Mouse (Mus musculus) Patski (cell line): ENCODE data around the gene Ptpn11. TPM values are rescaled to one million over a fixed set of nuclear protein-coding genes. Genes with fewer than 3 reads are reported as not detected.

Source experiments
- ATAC-seq: fragments of 100-300 bp; one replicate; pipeline ENCODE4 v1.8.0; 2021
- CTCF ChIA-PET: fragments of 350-600 bp; sonication (Branson Sonifier 250); formaldehyde crosslinking; loops from one replicate; lab custom pipeline; 2022; ENCODE audit warnings: inconsistent platforms; lab: Charles Lee
- POLR2A ChIA-PET: fragments of 350-600 bp; sonication (Branson Sonifier 250); formaldehyde crosslinking; loops from one replicate; lab custom pipeline; 2022; ENCODE audit warnings: antibody characterized with exemption, inconsistent platforms; lab: Charles Lee
- DNase-seq: peaks from one replicate; pipeline ENCODE4 v3.0.0-alpha.2; 2011; ENCODE audit warnings: low read depth, low spot score
- H3K27me3 ChIP-seq: fragments of 371-371 bp; one replicate; pipeline ENCODE4 v1.5.1; 2021
- CTCF ChIP-seq: fragments of 100-300 bp; IDR thresholded peaks from one replicate; pipeline ENCODE4 v1.5.1; 2021
- in situ Hi-C: fragments of 300-500 bp; cut with MboI; formaldehyde crosslinking; loops from 3 replicates; pipeline ENCODE4 v1.11.1; 2018; ENCODE audit warnings: low pct_unique_long_range_greater_than_20kb, mixed read lengths
- polyA plus RNA-seq: library from polyadenylated mRNA; unstranded; gene quantifications from one replicate; pipeline ENCODE4 v1.2.3, GENCODE M21; 2021

The Ptpn11 gene
- polyA plus RNA-seq, 1 experiment from 2014 or later = 131 TPM

DNA sequence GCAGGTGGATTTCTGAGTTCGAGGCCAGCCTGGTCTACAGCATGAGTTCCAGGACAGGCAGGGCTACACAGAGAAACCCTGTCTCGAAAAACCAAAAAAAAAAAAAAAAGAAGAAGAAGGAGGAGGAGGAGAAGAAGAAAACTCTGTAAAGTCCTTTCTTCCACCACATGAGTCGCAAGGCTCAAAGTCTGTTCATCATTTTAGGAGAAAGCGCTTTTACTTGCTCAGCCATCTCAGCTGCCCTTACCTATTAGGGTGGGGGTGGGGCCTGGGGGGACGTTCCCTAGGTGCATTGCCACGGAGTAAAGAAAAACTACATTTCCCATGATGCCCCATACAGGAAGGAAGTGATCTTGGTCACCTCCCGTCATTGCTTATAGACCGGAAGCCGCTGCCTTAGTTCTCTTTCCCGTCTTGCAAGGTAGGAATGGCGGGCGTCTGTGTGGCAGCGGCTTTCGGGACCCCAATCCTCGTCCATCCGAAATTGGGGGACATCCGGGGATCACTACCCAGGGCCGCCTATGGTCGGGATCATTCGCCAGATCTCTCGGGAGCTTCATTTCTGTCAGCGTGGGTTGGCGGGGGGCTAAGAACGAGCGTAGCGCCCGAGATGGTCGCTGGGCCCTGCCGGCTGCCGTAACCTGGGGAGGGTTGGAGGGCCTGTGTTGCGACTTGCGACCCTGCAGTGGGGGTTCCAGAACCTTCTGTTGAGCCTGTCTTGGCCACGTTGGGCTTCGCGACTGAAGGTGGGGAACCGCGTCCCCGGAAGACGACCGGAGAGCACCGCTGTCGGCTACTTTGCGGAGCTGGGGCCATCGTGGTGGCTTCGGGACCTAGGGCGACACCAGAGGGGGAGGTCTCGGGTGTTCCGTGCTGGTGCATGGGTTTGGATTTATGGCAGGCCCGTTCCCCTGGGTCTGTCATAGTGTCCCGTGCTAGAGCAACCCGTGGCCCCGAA is 13.2 kb upstream of the Ptpn11 start, which contains the start of gene Rpl6:
Rpl6 (plus strand) TSS at position 350 of the 958 bp plus-strand sequence.
- in situ Hi-C loops = no loop called here
- ChIA-PET CTCF (interaction anchor here (0.9 kb wide), 1 partner anchor 20 kb away, joined by 3 read pairs; no protein-coding TSS in a partner anchor), POLR2A (interaction anchor here (0.6 to 1.1 kb wide), 3 partner anchors 10 to 60 kb away, joined by 3 read pairs; no protein-coding TSS in a partner anchor)
- ATAC-seq (peak; percentile 85), DNase-seq (no peak)
- no peak for TF ChIP-seq CTCF
- H3K27me3 ChIP-seq = peaks cover 8% of the 10 kb centered on the region

DNA sequence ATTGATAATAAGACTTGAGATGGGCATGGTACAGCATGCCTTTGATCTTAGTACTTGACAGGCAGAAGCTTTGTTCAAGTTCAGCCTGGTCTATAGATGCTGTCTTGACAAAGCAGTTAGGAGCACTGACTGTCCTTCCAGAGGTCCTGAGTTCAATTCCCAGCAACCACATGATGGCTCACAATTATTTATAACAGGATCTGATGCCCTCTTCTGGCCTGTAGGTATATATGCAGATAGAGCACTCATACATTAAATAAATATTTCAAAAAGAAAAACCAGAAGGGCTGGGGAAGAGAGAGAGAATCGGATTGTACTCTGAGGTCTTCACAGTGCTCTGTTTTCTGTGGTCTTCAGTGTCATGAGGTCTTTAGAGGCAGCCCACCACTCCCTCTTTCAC is 11.3 kb upstream of the Ptpn11 start:
- no peak for ATAC-seq
- no peak for DNase-seq
- in situ Hi-C loops = no loop called here
- ChIA-PET CTCF (no interaction called here), POLR2A (interaction anchor here (0.6 kb wide), 1 partner anchor 29 kb away, joined by 3 read pairs; no protein-coding TSS in a partner anchor)
- no peak for TF ChIP-seq CTCF
- H3K27me3 ChIP-seq = peaks cover 9% of the 10 kb centered on the region

DNA sequence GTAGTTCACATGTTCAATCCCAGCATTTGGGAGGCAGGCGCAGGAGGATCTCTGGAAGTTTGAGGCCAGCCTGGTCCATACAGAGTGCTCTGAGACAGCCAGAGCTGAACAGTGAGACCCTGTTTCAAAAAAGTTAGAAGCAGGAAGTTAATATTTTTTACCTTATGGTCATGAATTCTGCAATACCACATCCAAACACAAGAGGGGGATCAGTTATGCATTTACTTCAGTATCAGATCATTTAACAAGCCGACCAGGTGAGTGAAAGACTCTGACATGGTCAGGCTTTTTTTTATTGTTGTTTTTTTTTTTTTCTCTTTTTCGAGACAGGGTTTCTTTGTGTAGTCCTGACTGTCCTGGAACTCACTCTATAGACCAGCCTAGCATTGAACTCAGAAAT is 10.5 kb upstream of the Ptpn11 start:
- DNase-seq (no peak), ATAC-seq (no peak)
- in situ Hi-C loops = no loop called here
- peaks cover 9% of the 10 kb centered on the region for H3K27me3 ChIP-seq
- ChIA-PET POLR2A (interaction anchor here (0.6 kb wide), 1 partner anchor 28 kb away, joined by 3 read pairs; no protein-coding TSS in a partner anchor), CTCF (no interaction called here)
- TF ChIP-seq CTCF = peak; percentile 63

DNA sequence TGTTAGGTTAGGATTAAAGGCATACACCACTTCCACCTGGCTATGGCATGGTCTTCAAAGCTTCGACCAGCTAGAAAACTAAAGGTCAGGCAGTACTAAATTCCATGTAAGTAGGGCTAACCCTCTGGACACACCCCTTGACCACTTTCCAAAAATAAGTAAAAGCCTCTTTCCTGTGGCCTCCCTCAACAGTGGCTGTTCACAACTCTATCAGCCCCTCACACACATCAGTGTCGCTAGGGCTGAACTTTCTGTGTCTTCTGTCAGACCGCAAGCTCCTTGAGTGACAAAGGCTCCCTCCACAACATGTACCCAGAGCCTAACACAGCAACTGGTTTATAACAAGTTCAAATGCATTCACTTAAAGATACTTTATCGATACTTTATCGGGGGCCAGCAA is 7.2 kb upstream of the Ptpn11 start:
- no peak for TF ChIP-seq CTCF
- ChIA-PET POLR2A (no interaction called here), CTCF (interaction anchor here (0.9 kb wide), 1 partner anchor 68 kb away, joined by 3 read pairs; no protein-coding TSS in a partner anchor)
- in situ Hi-C loops = loop anchor here (25.0 kb wide), 1 partner anchor 686 kb away; the partner anchor contains the start of genes Plbd2 and Slc8b1
- H3K27me3 ChIP-seq = peaks cover 9% of the 10 kb centered on the region
- ATAC-seq (no peak), DNase-seq (no peak)

DNA sequence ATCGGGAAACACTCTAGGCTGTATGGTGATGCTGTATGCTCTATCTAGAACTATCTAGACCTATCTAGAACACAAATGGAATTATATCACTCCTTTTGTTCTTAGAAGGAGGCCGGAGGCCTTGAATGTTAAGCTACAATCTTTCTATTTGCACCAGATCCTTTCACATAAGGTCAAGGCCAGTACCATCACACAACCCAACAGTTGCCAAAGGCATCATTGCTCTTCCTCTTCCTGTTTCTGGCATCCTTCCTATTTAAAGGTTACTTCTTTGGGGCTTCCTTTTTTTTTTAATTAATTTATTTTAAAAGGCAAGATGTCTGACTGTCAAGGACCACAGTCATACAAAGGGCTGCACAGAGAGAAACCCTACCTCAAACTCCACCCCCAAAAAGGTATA is 6.1 kb upstream of the Ptpn11 start:
- in situ Hi-C loops = loop anchor here (25.0 kb wide), 1 partner anchor 685 kb away; the partner anchor contains the start of genes Plbd2 and Slc8b1
- POLR2A ChIA-PET = no interaction called here
- DNase-seq = no peak
- CTCF ChIA-PET = interaction anchor here (0.7 kb wide), 1 partner anchor 8 kb away, joined by 3 read pairs; no protein-coding TSS in a partner anchor
- no peak for TF ChIP-seq CTCF
- peaks cover 9% of the 10 kb centered on the region for H3K27me3 ChIP-seq
- no peak for ATAC-seq

DNA sequence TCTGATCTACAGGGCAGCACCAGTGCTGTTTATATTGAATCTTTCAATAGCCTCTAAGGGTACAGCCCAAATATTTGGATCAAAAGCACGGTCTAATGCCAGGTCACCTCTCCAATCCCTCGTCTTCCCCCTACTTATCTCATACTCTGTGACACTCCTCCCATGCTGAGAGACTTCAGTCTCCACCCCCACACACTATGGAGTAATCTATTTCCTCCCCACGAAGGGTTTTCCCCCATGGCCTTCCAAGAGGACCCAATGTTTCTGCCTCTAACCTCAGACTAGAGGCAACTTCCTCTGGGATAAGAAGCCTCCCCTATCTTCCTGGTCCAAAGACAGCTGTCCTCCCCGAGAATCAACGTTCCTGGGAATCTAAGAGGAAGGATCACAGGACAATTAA is 5.6 kb upstream of the Ptpn11 start:
- CTCF ChIA-PET = no interaction called here
- peaks cover 9% of the 10 kb centered on the region for H3K27me3 ChIP-seq
- in situ Hi-C loops = loop anchor here (25.0 kb wide), 1 partner anchor 684 kb away; the partner anchor contains the start of genes Plbd2 and Slc8b1
- ATAC-seq (no peak), DNase-seq (no peak)
- no peak for TF ChIP-seq CTCF
- POLR2A ChIA-PET = no interaction called here

DNA sequence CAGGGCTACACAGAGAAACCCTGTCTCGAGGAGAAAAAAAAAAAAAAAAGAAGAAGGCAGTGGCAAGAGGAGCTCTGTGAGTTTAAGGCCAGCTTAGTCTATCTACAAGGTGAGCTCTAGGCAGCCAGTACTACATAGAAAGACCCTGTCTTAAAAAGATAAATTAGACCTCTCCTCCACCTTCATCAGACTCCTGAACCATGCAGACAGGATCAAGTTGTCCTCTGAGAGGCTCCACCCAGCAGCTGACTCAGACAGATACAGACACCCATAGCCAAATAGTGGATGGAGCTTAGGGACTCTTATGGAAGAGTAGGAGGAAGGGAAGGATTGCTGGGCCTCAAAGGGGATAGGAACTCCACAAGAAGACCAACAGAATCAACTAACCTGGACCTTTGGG is 3.0 kb upstream of the Ptpn11 start:
- ATAC-seq (no peak), DNase-seq (no peak)
- ChIA-PET CTCF (no interaction called here), POLR2A (interaction anchor here (1.0 kb wide), 1 partner anchor 10 kb away, joined by 3 read pairs; the partner anchor contains the start of gene Rpl6)
- in situ Hi-C loops = loop anchor here (25.0 kb wide), 1 partner anchor 682 kb away; the partner anchor contains the start of genes Plbd2 and Slc8b1
- H3K27me3 ChIP-seq = no peaks in the 10 kb centered on the region
- no peak for TF ChIP-seq CTCF

DNA sequence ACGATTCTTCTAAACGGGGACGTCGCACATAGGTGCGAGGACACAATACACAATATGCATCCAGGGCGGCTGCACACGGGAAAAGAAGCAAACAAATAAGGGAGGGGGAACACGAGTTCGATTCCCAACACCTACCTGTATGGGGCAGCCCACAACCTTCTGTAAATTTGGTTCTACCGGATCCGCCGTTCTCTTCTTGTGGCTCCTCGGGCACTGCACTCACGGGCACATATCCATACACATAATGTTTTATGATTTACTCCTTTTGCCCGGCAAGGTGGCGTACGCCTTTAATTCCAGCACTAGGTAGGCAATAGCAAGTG is 348 bp upstream of the Ptpn11 start:
- DNase-seq (no peak), ATAC-seq (peak; percentile 2)
- ChIA-PET POLR2A (no interaction called here), CTCF (interaction anchor here (1.0 kb wide), 1 partner anchor 44 kb away, joined by 3 read pairs; no protein-coding TSS in a partner anchor)
- in situ Hi-C loops = loop anchor here (25.0 kb wide), 1 partner anchor 679 kb away; the partner anchor contains the start of genes Plbd2 and Slc8b1
- TF ChIP-seq CTCF = no peak
- H3K27me3 ChIP-seq = no peaks in the 10 kb centered on the region

DNA sequence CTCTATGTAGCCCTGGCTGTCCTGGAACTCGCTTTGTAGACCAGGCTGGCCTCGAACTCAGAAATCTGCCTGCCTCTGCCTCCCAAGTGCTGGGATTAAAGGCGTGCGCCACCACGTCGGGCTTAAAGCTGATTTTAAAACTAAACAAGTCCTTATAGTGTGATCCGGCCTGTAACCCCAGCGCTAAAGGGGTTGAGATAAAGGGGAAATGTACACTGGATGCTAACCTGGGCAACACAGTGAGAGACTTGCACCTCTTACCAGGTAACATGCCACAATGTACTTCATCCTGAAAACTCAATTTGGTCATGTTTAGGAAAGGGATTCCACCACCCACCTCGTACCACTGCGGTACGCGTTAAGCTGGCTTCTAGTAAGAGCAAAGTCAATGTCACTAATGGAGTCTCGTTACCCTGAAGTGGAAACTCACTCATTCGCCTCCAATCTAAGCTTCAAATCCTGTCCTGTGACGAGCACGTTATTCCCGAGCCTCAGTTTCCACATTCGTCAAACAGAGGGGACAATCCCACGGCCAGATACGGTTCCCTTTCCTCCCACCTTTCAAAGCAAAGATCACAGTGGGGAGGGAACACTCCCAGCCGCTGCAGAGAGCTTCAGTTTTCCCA is 874 bp downstream of the Ptpn11 start:
- no peak for DNase-seq
- H3K27me3 ChIP-seq = no peaks in the 10 kb centered on the region
- ATAC-seq = no peak
- ChIA-PET CTCF (interaction anchor here (1.9 kb wide), 1 partner anchor 11 kb away, joined by 6 read pairs; no protein-coding TSS in a partner anchor), POLR2A (interaction anchor here (0.7 to 1.9 kb wide), 6 partner anchors 10 to 1140 kb away, joined by 3 to 5 read pairs (median 3); no protein-coding TSS in a partner anchor)
- TF ChIP-seq CTCF = no peak
- in situ Hi-C loops = loop anchor here (25.0 kb wide), 1 partner anchor 678 kb away; the partner anchor contains the start of genes Plbd2 and Slc8b1

DNA sequence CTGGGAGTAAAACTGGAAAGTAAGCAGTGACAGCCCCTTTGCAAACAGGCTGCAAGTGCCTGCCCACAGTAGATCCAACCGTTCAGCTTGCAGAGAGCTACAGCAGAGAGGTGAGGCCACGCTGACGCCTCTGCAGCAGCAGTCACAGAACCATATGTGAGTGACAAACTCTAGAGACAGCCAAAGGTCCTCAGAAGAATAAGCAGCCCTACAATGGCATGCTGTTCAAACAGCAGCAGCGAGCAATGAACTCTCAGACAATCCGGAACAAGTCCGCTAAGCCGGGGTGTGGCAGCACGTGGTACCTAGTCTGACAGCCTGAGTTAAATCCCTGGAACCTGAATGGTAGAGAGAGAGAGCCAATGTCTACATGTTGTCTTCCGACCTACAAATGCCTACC is 2.0 kb downstream of the Ptpn11 start:
- no peaks in the 10 kb centered on the region for H3K27me3 ChIP-seq
- in situ Hi-C loops = loop anchor here (25.0 kb wide), 1 partner anchor 677 kb away; the partner anchor contains the start of genes Plbd2 and Slc8b1
- ChIA-PET CTCF (interaction anchor here (0.9 to 1.9 kb wide), 2 partner anchors 9 to 10 kb away, joined by 3 to 6 read pairs; no protein-coding TSS in a partner anchor), POLR2A (interaction anchor here (1.9 kb wide), 1 partner anchor 9 kb away, joined by 5 read pairs; no protein-coding TSS in a partner anchor)
- DNase-seq (no peak), ATAC-seq (no peak)
- TF ChIP-seq CTCF = no peak
